Mouse (Mus musculus) monocyte, adult 5-6 weeks (primary cell): ENCODE measurements around the gene Mcu. TPM values are rescaled to one million over a fixed set of nuclear protein-coding genes. Genes with fewer than 3 reads are reported as not detected.

Source experiments
- ATAC-seq: fragments of 153-309, 156-312 bp; replicated peaks from 2 replicates; pipeline ENCODE4 v1.8.0; 2017; ENCODE audit warnings: mild to moderate bottlenecking; ENCODE audit not compliant: low TSS enrichment, insufficient number of reproducible peaks, severe bottlenecking, poor library complexity, low FRiP score
- total RNA-seq: library from RNA; stranded (forward); fragments of 200-1000, 200-491, 200-594 nt; gene quantifications from 3 replicates; pipeline ENCODE4 v1.2.3, GENCODE M21; 2017

Gene Mcu
- total RNA-seq, 1 experiment from 2014 or later, result 14.7 TPM

DNA sequence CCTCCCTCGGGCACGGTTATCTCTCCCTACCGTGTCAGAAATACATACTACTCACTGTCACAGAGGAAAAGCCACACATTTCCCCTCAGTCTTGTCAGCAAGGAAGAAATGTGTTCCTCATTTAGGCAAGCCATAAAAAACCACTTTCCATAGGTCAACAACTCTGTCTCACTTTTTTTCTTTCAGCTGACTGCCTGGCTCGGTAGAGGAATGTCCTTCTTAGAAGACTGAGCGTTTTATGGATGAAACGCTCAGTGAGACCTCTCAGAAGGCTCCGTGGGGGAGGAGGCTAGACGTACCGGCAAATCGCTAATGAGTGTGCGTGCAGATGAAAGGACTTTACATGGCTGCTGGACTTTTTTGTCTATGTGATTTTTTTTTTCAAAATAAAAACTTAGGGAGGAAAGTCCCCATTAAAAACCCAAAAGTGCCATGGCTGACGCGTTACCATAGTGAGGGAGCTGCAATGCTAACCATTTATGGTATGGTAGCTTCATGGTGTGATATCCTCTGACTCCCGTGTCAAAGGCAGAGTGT lies 105.0 kb downstream of the Mcu start:
- ATAC-seq, result no peak

DNA sequence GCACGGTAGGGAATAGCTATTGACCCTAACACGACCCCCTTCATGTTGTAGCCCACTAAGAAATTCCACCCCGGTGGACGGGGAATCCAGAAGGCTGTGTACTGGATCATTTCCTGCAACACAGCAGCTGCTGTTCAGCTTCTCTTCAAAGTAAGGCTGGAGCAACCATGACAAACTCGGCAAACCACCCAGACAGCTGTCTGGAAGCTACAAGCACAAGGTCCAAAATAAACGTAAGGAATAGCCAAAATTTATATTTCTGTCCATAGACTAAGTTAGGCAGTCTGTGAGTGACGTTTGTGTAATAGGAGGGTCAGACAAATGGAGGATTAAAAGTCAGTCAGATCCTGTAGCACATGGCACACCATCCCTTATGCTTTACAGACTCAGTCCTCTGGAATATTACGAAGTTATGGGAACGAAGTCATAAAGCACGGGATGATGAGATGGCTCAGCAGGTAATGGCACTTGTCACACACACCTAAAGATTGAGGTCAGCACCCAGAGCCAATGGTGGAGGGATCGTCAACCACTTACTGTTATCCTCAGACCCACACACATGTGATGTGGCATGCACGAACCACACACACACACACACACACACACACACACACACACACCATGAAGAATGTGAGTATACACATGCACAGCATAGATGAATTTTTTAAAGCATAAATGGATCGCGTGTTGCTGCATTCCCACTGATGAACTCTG lies 105.6 kb downstream of the Mcu start:
- ATAC-seq, result no peak

DNA sequence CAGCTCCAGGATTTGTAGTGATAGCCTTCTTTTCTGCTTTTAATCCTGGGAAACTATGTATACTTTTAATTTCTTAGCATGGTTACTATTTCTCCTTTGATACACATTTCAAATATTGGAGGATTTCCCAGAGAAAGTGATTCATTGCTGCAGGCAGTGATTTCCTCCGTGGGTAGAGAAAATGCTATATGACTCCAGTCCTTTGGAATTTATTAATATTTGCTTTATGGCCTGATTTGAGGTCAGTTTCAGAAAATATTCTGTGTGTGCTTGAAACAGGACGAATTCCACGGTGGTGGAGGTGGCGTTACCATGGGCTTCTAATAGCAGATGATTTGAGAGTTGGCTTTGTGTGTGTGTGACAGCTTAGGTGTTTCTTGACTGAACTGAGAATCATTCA lies 107.3 kb downstream of the Mcu start:
- no peak for ATAC-seq

DNA sequence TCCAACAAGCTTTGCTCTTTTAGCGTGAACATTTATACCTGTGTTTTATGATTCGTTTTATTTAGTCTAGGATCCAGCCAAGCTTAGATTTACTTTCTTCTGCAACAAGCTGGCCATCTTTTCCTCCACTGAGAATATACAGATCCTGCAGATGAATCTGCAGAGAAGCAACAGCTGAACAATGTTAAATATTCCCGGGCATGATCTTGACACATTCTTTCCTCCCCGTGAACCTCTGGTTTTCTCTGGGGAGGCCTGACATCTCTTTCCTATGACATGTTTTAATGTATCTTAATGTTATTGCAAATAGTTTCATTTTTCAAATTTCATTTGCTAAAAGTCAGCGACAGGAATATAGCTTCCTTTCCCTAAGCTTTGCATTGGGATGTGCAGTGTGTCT lies 109.8 kb downstream of the Mcu start:
- no peak for ATAC-seq

DNA sequence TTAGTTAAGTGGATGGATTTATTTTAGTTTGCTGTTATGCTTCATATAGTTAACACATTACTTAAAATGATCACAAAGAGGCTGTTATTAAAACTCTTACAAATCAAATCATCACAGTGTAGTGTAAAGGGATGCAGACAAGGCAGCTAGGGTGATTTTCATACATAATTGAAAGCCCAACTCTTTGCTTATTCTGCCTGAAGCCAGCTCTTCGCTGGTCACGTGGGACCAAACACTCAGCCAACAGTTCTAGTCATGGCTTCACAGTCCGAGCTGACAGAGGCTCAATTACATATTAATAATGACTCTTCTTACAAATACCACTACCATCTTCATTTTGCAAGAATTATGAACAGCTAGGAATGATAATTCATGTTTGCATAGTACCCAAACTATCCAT lies 112.2 kb downstream of the Mcu start:
- no peak for ATAC-seq

DNA sequence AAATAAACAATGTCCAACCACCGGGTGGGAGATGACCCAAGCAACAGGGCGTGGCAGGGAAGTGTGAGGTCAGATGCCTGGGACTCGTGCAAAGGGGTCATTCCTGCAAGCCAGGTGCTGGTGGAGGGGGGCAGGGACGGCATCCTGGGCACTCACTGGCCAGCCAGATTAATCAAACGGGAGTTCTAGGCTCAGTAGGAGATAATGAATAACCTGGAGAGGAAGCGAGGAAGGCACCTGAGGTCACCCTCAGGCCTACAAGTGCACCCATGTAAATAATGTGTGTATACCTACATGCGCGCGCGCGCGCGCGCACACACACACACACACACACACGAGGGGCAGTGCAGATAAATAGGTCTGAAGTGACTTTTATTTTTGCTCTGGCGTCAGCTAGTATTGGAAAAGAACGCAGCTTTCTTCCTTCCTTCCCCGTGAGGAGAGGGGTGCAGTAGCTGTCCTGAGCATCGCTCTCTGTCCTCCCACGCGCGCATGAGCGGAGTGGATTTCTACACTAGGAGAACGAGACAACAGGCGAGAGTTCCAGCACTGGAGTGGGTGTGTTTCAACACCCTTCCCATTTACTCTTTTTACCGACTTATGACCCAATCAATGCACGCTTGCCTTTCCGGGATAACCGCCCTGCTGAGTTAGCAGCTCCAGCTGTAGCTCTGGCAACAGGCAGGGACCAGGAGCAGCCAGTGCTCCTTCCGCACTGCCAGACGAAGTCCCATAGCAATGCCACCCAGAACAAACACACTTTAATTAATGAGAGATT lies 112.9 kb downstream of the Mcu start:
- ATAC-seq, result no peak

DNA sequence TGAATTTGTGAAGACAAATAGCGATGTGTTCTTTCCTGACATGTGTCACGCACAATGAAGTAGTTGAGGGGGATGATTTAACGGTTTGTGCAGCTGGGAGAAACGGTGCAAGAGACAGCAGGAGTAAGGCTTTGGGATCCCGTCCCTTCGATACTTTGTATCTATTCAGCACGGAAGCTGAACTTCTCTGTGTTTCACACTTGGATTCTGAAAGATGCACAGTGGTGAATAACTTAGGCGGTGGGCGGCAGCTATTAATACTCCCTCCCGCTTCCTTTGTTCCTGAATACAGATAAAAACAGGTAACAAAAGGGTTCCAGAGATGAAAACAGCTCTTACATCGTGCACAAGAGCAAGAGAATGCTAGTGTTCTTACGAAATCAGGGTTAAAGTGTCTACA lies 114.1 kb downstream of the Mcu start:
- ATAC-seq, result no peak

DNA sequence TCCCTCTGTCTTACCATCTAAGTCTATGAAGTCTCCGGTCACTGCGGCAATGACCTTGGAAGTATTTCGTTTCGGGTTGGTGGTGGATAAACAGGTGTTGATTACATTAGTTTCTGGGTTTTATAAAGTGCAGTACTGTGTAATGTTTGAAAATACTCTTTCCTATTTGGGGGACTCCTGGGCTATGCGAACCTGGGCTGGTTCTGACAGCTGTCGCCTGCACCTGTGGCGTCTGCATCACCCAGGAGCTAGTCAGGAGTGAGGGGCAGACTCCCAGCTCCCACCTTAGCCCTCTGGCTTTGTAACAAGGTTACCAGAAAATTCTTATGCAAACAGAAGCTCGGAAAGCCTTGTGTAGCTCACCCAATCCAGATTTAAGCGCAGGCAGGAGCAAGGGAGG lies 114.7 kb downstream of the Mcu start:
- ATAC-seq, result no peak

DNA sequence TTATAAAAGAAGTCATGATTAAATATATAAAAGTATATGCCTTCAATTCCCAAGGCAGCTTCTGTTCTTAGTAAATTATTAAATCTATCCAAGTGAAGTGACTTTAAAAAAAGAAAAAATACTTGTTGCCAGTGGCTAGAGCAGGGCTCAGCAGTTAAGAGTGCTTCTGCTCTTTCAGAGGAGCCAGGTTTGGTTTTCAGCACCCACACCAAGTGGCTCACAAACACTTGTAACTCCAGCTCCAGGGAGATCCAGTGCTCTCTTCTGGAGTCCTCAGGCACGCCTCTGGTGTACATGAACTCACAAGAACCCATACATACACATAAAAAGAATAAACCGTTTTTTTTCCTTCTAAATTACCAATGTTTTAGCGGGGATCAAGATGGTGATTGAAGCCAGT lies 116.3 kb downstream of the Mcu start:
- no peak for ATAC-seq

DNA sequence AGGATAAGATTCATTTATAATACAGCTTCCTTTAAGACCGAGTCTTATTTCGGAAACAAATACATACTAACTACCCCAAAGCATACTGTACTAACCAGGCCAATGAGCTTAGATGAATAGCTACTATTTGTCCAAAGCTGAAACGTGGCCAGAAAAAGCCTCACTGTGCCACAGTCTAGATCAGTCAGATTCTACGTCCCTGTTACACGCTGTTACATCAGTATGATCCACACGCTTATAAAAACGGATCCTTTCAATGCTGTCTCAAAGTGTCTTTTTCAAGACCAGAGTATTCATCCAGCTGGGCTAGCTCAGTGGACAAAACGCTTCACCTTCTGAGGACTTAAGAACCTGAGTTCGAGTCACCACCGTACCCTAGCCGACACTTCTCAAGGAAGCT lies 119.5 kb downstream of the Mcu start:
- ATAC-seq, result no peak

DNA sequence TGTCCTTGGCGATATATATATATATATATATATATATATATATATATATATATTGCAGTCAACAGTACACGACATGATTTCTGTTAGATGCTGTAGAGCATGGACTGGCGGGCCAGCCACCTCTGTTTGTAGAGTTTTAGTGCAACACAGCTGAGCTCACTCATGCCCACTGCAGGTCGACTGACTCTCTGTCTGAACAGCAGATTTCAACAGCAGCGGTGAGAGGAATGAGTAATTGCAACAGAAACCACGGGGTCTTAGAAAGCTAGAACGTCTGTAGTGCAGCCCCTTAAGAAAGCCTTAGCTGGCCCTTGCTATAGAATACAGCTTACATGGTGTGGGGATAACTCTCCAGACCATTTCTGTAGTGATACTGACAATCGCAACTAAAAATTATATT lies 121.6 kb downstream of the Mcu start:
- no peak for ATAC-seq

DNA sequence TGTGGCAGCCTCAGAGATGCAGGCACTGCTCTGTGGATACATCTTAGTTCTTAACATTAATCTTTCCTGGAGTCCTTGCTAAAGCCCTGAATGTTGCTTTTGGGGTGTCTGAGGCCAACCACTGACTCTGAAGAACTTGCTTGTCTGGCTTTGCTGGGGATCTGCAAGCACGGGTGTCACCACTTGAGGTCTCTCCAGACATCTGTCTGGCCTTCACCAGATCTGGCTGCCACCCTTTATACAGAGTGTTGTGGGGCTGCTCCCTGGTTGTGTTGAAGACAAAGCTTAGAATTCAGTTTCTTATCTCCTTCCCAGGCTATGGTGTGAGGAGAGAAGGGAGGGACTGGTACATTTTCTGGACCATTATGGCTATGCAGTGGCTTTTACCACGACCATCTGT lies 122.4 kb downstream of the Mcu start:
- ATAC-seq, result no peak

DNA sequence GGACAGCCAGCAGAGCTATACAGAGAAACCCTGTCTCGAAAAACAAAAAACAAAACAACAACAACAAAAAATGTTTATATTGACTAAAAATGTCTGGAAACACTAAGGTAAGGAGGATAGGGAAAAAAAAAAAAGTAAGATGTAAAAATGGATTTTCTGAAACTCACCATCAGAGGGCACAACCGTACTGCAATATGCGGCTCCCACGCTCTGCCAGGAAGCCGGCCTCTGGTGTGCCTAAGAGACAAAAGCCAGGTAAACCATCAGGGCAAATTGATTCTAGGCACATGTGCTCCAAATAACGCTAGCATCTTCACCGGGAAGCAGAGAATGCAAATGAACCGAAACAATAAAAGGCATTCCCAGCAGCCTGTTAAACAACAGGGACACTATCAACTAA lies 125.6 kb downstream of the Mcu start:
- no peak for ATAC-seq

DNA sequence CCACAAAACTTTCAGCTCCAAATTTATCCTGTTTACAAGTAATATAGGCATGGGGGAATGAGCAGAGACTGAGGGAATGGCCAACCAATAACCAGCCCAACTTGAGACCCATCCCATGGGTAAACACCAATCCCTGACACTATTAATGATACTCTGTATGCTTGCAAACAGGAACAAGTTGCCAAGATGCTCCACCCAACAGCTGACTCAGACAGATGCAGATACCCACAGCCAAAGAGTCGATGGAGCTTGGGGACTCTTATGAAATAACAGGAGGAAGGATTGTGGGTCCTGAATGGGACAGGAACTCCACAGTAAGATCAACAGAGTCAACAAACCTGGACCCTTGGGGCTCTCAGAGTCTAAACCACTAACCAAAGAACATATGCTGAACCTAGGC lies 127.1 kb downstream of the Mcu start:
- ATAC-seq, result no peak

DNA sequence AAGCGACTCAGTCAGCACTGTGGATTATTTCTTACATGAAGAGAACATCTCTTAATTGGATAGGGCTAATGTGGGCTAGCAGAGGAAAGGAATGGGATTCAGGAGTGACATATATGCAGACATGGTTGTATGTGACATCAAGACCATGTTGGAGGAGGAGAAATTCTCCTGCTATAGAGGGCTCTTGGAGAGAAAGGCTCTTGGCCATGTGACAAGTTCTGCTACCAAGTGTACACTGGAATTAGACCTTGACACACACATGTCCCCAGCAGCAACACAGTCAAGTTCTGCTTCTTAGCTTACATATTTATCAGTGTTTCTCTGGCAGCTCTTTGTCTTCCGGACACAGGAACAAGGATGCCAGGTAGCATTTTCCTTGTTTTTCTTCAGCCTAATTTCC lies 129.1 kb downstream of the Mcu start:
- no peak for ATAC-seq

DNA sequence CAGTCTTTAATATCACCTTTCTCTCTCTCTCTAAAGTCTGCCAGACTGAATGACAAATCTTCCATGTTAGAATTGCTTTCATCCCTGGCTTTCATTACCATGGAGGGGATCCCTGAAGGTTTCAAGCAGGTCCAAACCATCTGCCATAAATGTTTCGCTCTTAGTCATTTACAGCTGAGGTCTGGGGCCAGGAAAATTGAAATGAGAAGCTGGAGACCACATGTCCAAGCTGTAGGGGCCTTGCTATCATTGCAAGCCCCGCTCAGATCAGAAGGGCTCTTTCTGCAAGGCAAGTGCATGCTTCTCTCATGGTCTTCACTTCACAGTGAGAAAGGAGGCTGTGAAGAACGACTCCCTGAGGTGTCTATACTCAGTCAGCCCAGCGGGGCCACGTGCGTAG lies 132.2 kb downstream of the Mcu start:
- no peak for ATAC-seq

DNA sequence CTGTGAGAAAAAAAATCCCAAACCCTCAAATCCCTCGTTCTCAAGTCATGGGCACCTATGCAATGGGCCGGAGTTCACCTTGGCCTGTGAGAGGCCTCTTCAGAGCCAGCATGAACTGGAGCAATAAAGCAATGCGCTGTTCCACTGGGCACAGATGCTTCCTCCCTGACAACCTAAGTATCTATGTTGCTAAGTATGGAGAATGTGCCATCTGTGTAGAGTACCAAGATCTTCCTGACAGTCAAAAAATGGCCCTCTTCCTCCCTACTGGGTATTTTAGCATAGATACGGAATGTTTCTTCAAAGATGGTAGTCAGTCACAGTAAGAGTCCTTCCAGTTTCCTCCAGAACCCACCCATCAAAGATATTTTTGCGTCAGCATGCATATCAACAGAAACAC lies 135.1 kb downstream of the Mcu start:
- ATAC-seq, result no peak

DNA sequence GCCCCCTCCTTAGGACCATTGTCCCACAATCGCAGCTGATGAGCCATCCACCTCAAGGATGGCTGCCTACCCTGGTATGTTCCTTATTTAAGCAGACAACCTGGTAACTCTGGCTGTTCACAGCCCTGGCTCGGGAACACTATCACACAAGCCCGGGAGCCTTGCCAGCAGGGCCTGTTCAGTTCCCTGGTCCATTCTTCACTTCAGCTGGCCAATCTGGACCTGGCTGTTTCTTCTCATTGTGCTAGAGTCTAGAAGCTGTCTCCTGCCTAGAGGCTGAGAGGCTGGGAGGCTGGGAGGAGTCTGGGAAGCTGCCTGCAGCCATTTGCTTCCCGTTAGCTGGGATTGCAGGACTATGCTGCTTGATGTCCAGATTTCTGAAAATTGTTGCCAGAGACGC lies 146.0 kb downstream of the Mcu start:
- no peak for ATAC-seq

DNA sequence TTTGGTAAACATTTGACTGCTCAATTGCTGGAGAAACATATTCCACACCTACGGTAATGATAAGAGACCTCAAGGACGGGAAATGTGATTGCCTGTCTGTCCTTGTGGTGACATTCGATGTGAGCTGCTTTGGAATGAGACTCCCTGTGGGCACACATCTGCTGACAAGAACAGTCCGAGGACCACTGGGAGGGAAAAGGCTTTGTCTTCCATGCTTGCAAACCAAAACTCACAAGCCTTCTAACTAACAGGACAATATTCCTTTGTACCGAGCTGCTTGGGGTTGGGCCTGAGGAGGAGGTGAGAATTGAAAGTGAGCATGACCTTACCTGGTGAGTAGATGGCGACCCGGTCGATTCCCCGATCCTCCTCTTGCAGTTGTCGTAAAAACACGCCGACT lies 149.2 kb downstream of the Mcu start:
- ATAC-seq, result no peak

DNA sequence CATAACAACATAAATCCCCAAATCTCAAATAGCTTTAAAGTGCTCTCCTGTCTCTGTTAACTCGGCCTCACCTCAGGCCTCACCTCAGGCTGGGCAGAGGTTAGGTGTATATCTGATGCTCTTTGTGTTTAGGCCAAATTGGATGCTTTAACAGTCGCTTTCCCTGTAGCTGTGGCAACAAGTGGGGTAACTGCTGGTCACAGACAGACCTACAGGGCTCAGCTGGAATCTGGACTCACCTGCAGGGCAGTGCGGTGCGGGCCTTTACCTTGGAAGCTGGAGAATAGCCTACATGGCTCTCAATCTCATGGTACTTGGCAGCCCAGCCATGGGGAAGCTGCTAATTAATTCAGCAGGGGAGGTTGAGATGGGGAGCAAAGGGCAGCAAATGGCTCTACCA lies 149.9 kb downstream of the Mcu start:
- no peak for ATAC-seq
